Comparison of ENCODE assay signal across 23 mouse cellular contexts in the genomic region with DNA sequence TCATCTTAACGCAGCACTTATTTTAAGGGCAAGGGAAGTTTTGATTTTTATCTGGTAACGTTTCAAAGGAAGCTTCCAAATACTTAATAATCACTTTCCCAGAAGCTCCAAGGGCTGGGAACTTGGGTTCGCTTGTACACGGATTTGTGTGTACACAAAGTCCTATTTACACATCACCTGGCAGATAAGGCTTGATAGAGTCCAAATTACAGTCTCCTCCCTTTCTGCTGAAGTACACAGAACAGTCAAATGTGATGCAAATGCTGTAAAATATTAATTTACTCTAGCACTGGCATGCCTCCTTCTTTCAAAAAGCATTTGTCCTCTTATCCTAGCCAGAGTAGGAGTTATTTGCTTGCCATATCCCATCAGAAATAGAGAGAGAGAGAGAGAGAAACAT. TPM values are rescaled to one million over a fixed set of nuclear protein-coding genes. Genes with fewer than 3 reads are reported as not detected.
DNase-seq lines count a peak whose midpoint lies in the region; ATAC-seq and TF ChIP-seq lines count a peak whose summit lies in the region.
"Had no signal": no experiment of that assay in that cellular context is flagged by ENCODE, and none has a peak within 500 bp of the region (broad histone marks: within the 10 kb centered on the region; RNA-seq: fewer than 3 reads in every experiment).

No protein-coding gene starts in this region.

- peaks cover 21% of the 10 kb centered on the region; the same call in 1 of the 2 replicates for H3K79me2 ChIP-seq in liver, adult 2 months (ENCODE audit: control insufficient read depth, insufficient read depth, low read length)

- ATAC-seq in liver, embryonic 16.5 days (ENCODE audit: low read depth) = peak; percentile 66
- ATAC-seq: forebrain, embryonic 13.5 days; intestine, embryonic 16.5 days; midbrain, embryonic 13.5 days had no signal

- H3K4me3 ChIP-seq in liver, adult 2 months (ENCODE audit: insufficient read depth, low read depth, low read length) = no peak overlapping the region
- no peak overlapping the region for H3K4me3 ChIP-seq in liver, embryonic 16.5 days (ENCODE audit: low read depth, low read length)
- H3K4me3 ChIP-seq in small intestine, adult 2 months (ENCODE audit: low read depth, low read length) = no peak overlapping the region
- H3K4me3 ChIP-seq: forebrain, embryonic 13.5 days; heart, embryonic 10.5 days; hindbrain, embryonic 13.5 days; liver, embryonic 13.5 days; midbrain, embryonic 13.5 days; neural tube, embryonic 13.5 days; stomach, embryonic 15.5 days had no signal

- 11% methylated on average over 4 of the region's 4 CpGs for WGBS in liver, adult 2 months
- 54% methylated on average over 4 of the region's 4 CpGs for WGBS in liver, embryonic 16.5 days (ENCODE audit: insufficient replicate concordance)
- WGBS in small intestine, adult 2 months = 19% methylated on average over 4 of the region's 4 CpGs

- H3K4me2 ChIP-seq in liver, embryonic 16.5 days (ENCODE audit: low read depth, low read length) = no peak overlapping the region
- H3K4me2 ChIP-seq: forebrain, embryonic 13.5 days; hindbrain, embryonic 13.5 days; liver, embryonic 13.5 days; midbrain, embryonic 13.5 days; neural tube, embryonic 13.5 days; stomach, embryonic 15.5 days had no signal

- no peak for TF ChIP-seq POLR2A in liver, adult 2 months (IDR thresholded peaks at IDR 0.05; ENCODE audit: extremely low read depth, insufficient read depth, low read length)
- TF ChIP-seq POLR2A in small intestine, adult 2 months (IDR thresholded peaks at IDR 0.05; ENCODE audit: low read depth, low read length) = no peak

- no peaks in the 10 kb centered on the region for H3K9me3 ChIP-seq in liver, embryonic 16.5 days (replicated peaks; ENCODE audit: control insufficient read depth, low read length)
- H3K9me3 ChIP-seq: forebrain, embryonic 13.5 days; heart, embryonic 10.5 days; hindbrain, embryonic 13.5 days; liver, embryonic 13.5 days; midbrain, embryonic 13.5 days; neural tube, embryonic 13.5 days; stomach, embryonic 15.5 days had no signal

- H3K9ac ChIP-seq in liver, adult 2 months (ENCODE audit: low read depth, low read length) = no peak overlapping the region
- H3K9ac ChIP-seq in liver, embryonic 16.5 days (ENCODE audit: low read depth, low read length) = no peak overlapping the region
- H3K9ac ChIP-seq: forebrain, embryonic 13.5 days; hindbrain, embryonic 13.5 days; liver, embryonic 13.5 days; midbrain, embryonic 13.5 days; neural tube, embryonic 13.5 days; stomach, embryonic 15.5 days had no signal

- H3K27me3 ChIP-seq in liver, adult 2 months (ENCODE audit: control insufficient read depth, insufficient read depth, low read length) = no peaks in the 10 kb centered on the region
- H3K27me3 ChIP-seq in liver, embryonic 16.5 days (ENCODE audit: control insufficient read depth, insufficient read depth, low read depth, low read length) = no peaks in the 10 kb centered on the region
- no peaks in the 10 kb centered on the region for H3K27me3 ChIP-seq in small intestine, adult 2 months (ENCODE audit: control insufficient read depth, insufficient read depth, low read length)
- H3K27me3 ChIP-seq: forebrain, embryonic 13.5 days; hindbrain, embryonic 13.5 days; liver, embryonic 13.5 days; midbrain, embryonic 13.5 days; neural tube, embryonic 13.5 days; stomach, embryonic 15.5 days had no signal

- no peak for TF ChIP-seq CTCF in liver, adult 2 months (IDR thresholded peaks at IDR 0.05; ENCODE audit: low read depth, low read length)
- TF ChIP-seq CTCF in small intestine, adult 2 months (IDR thresholded peaks at IDR 0.05; ENCODE audit: extremely low read depth, insufficient read length, insufficient replicate concordance, low read depth, low read length) = no peak

- intact Hi-C loops in heart, postnatal 10 days (cut with DNase I) = loop anchor here (5.0 kb wide), 1 partner anchor 36 kb away; no protein-coding TSS in a partner anchor

- H3K36me3 ChIP-seq in liver, adult 2 months (ENCODE audit: control insufficient read depth, insufficient read depth, low read length) = peaks cover 5% of the 10 kb centered on the region; the same call in 1 of the 2 replicates
- H3K36me3 ChIP-seq in liver, embryonic 16.5 days (ENCODE audit: control insufficient read depth, insufficient read depth) = no peaks in the 10 kb centered on the region
- no peaks in the 10 kb centered on the region for H3K36me3 ChIP-seq in small intestine, adult 2 months (ENCODE audit: control insufficient read depth, insufficient read depth, low read length)
- H3K36me3 ChIP-seq: hindbrain, embryonic 13.5 days; liver, embryonic 13.5 days; midbrain, embryonic 13.5 days; stomach, embryonic 15.5 days had no signal

- peaks cover 49% of the 10 kb centered on the region for H3K4me1 ChIP-seq in liver, adult 2 months (ENCODE audit: control insufficient read depth, insufficient read depth, low read length)
- peaks cover 15% of the 10 kb centered on the region for H3K4me1 ChIP-seq in liver, embryonic 16.5 days (ENCODE audit: control insufficient read depth, low read depth, low read length)
- peaks cover 32% of the 10 kb centered on the region for H3K4me1 ChIP-seq in small intestine, adult 2 months (ENCODE audit: control insufficient read depth, insufficient read depth, insufficient read length, low read length)

- H3K27ac ChIP-seq in liver, adult 2 months (replicated peaks; ENCODE audit: insufficient read depth, low read depth, low read length) = peak overlapping the region; percentile 69; the same call in 1 of the 2 replicates
- H3K27ac ChIP-seq in liver, embryonic 16.5 days (ENCODE audit: low read length) = peak overlapping the region; percentile 23; the same call in 1 of the 2 replicates
- peak overlapping the region; percentile 74 for H3K27ac ChIP-seq in small intestine, adult 2 months (ENCODE audit: insufficient read depth, low read depth, low read length)
- H3K27ac ChIP-seq: forebrain, embryonic 13.5 days; heart, embryonic 10.5 days; hindbrain, embryonic 13.5 days; kidney, postnatal 0 days; liver, embryonic 13.5 days; macrophage; midbrain, embryonic 13.5 days; neural tube, embryonic 13.5 days; stomach, embryonic 15.5 days had no signal

- peak; percentile 32 for DNase-seq in heart, adult 8-10 months (ENCODE audit: low spot score)
- no peak for DNase-seq in heart, postnatal 10 days
- DNase-seq in liver, adult 2 months (ENCODE audit: extremely low read depth, low read depth, low spot score) = peak; percentile 99
- DNase-seq in liver = no peak
- DNase-seq in ovary, postnatal 36 days (ENCODE audit: low spot score) = no peak
- DNase-seq: adrenal gland, postnatal 36 days; B cell, adult 2 months; cerebellum, adult 8-10 months; cerebellum, postnatal 36 days; gastrocnemius, postnatal 36 days; heart, postnatal 4 days; liver, embryonic 13.5 days had no signal

RNA-seq across cellular contexts. Expression of gene Atxn1, which starts 6.5 kb away (rescaled TPM):
- 10 to 100 TPM; 33.5 to 37.8 (median 35.8) TPM for total RNA-seq in heart, adult 8-10 months (2022)
- 10 to 100 TPM; 40.6 to 49.1 TPM for total RNA-seq in heart, postnatal 10 days (2021)
- total RNA-seq in liver, adult 2 months (2014; rRNA removed) = 7.8 and 8.7 TPM in 2 replicates
- polyA plus RNA-seq in liver, adult 2 months (2012; rRNA removed) = 7.7 and 8.3 TPM in 2 replicates
- polyA plus RNA-seq in liver, embryonic 16.5 days (2015; fragmentation: Nextera tagmentation; extraction: Ambion mirVana) = 2.8 and 3.2 TPM in 2 replicates
- polyA plus RNA-seq in small intestine, adult 2 months (2012; rRNA removed) = 9.2 and 34.9 TPM in 2 replicates

Comparison
In these comparisons a context has a peak if more than half of its experiments do, and no peak if none do; other contexts are left out.
1. DNase-seq: peak in heart, adult 8-10 months (single experiment) and liver, adult 2 months (single experiment); none in heart, postnatal 10 days (0 of 2), liver (single experiment) and ovary, postnatal 36 days (single experiment).
2. H3K27ac ChIP-seq: peak in every context shown above with its lines; median percentile 74 in small intestine, adult 2 months; 69 in liver, adult 2 months; 23 in liver, embryonic 16.5 days.